Mouse (Mus musculus) frontal cortex, postnatal 36 days (tissue): Measurements from ENCODE around the gene Tatdn2.
"Not testable (repeated sequence)": the region's sequence is repeated elsewhere in the genome, so short reads cannot be mapped to it uniquely, and the experiment has no call there.

Experiments
- DNase-seq, 2 experiments: peaks; one replicate each; pipeline ENCODE4 v3.0.0; 2022; ENCODE audit warnings: low spot score in 2 of 2

Tatdn2 gene

GRCm38 (mm10) chr6:113672029-113672428 lies 24.8 kb upstream of the Tatdn2 start:
- not testable (repeated sequence) for DNase-seq

- no peak for DNase-seq
Measured at GRCm38 (mm10) chr6:113672989-113673388, 23.9 kb upstream of the Tatdn2 start.

GRCm38 (mm10) chr6:113675234-113675633 lies 21.6 kb upstream of the Tatdn2 start:
- DNase-seq = no peak

GRCm38 (mm10) chr6:113675991-113676390 lies 20.9 kb upstream of the Tatdn2 start:
- no peak for DNase-seq

GRCm38 (mm10) chr6:113677070-113677734 lies 19.6 kb upstream of the Tatdn2 start:
- no peak for DNase-seq

- DNase-seq = peak in 1 of 2 experiments; percentile 50
Measured at GRCm38 (mm10) chr6:113678246-113679012, 18.4 kb upstream of the Tatdn2 start.

GRCm38 (mm10) chr6:113679993-113680566 lies 16.8 kb upstream of the Tatdn2 start:
- DNase-seq = no peak

GRCm38 (mm10) chr6:113681271-113681670 lies 15.6 kb upstream of the Tatdn2 start:
- DNase-seq = peak; percentile 78 to 83

GRCm38 (mm10) chr6:113683081-113683825 lies 13.6 kb upstream of the Tatdn2 start:
- DNase-seq = no peak

GRCm38 (mm10) chr6:113686551-113687125 lies 10.2 kb upstream of the Tatdn2 start:
- no peak for DNase-seq

- DNase-seq = no peak
Measured at GRCm38 (mm10) chr6:113690008-113690399, 6.8 kb upstream of the Tatdn2 start.

- no peak for DNase-seq
Measured at GRCm38 (mm10) chr6:113690400-113691083, 6.3 kb upstream of the Tatdn2 start.

GRCm38 (mm10) chr6:113691084-113691462 lies 5.8 kb upstream of the Tatdn2 start:
- no peak for DNase-seq

- no peak for DNase-seq
Measured at GRCm38 (mm10) chr6:113692661-113693133, 4.2 kb upstream of the Tatdn2 start.

- no peak for DNase-seq
Measured at GRCm38 (mm10) chr6:113693377-113693776, 3.5 kb upstream of the Tatdn2 start.

- DNase-seq = no peak
Measured at GRCm38 (mm10) chr6:113695203-113695602, 1.6 kb upstream of the Tatdn2 start.

- DNase-seq = no peak
Measured at GRCm38 (mm10) chr6:113695766-113696355, 989 bp upstream of the Tatdn2 start.

- DNase-seq = peak in 1 of 2 experiments; percentile 26
Measured at GRCm38 (mm10) chr6:113697222-113698205, 664 bp downstream of the Tatdn2 start.

GRCm38 (mm10) chr6:113712718-113713117 lies 15.9 kb downstream of the Tatdn2 start:
- no peak for DNase-seq
